Mouse (Mus musculus) embryo, embryonic 9.5 days (tissue): ENCODE measurements around the gene D630045J12Rik.

ENCODE experiments used
- DNase-seq: peaks from one replicate; pipeline ENCODE4 v3.0.0-alpha.2; 2017; ENCODE audit errors: extremely low spot score

D630045J12Rik gene

GRCm38 (mm10) chr6:38096961-38097370, 156.8 kb downstream of the D630045J12Rik start:
- no peak for DNase-seq

DNA sequence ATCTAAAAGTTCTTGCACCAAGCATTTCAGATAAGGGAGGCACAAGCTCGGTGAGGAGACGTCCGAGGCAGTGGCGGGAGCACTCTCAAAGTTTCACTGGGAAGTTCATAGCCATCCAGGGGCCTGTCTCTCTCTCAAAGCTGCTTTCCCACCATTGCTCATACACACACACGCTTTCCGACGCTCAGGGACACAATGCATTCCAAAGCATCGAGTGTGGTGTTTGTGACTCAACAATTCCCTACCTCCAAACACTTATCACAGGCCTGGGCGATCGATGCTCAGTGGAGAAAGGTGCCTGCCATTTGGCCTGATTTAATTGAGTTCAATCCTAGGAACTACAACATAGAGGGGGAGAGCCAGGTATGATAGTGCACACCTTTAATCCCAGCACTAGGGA, 159.1 kb downstream of the D630045J12Rik start:
- no peak for DNase-seq

GRCm38 (mm10) chr6:38092539-38092938, 161.3 kb downstream of the D630045J12Rik start:
- DNase-seq: no peak

DNA sequence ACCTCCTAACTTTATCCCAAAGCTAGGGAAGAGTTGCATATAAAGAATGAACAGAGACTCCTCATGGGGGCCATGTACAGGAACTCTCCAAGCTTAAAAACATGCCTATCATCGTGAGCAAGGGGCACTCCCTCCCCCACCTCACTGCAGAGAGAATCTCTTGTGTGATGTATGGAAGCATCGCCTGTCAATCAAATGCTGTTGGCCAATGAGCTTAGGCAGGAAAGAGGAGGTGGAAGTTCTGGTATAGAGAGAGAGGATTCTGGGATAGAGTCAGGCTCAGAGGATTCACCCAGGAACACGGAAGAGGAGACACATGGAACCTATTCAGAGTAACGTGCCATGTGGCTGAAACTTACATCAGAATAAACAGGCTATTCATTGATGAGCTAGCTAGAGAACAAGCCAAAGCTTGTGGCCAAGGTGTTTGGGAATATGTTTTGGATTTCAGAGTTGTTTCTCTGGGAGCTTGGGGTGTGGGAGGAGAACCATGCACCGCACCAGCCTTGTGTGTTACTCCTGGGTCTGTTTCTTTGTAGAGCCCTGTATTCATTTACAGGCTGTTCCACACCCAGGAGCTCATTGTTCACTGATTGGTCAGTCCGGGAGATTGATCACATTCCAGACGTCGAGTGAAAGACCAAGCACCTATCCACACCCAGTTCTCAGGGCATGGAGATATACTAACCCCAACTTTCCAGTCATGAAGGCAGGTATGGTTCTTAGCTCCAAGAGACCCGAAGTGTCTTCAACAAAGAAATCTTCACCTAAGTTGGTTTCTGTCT, 166.4 kb downstream of the D630045J12Rik start:
- no peak for DNase-seq

- DNase-seq: no peak
These were observed 170.6 kb downstream of the D630045J12Rik start for GRCm38 (mm10) chr6:38083204-38083603.

GRCm38 (mm10) chr6:38081727-38082341, 172.0 kb downstream of the D630045J12Rik start:
- no peak for DNase-seq

DNA sequence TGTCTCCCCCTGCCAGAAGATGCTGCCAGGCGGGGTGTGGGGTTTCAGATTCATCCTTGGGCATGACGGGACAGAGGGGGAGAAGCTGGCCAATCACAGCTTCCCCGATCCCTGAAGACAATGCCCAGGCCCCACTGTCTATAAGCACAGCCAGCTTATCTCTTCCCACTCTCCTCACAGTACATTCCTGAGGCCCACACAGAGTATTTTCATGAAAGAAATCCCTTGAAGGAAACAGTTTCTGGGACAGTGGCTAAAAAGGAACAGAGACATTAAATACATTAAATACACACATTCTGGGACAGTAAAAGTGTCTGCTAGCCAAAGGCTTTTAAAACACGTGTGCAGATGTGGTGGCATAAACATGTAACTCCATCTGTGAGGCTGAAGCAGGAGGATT, 173.4 kb downstream of the D630045J12Rik start:
- DNase-seq: no peak

DNA sequence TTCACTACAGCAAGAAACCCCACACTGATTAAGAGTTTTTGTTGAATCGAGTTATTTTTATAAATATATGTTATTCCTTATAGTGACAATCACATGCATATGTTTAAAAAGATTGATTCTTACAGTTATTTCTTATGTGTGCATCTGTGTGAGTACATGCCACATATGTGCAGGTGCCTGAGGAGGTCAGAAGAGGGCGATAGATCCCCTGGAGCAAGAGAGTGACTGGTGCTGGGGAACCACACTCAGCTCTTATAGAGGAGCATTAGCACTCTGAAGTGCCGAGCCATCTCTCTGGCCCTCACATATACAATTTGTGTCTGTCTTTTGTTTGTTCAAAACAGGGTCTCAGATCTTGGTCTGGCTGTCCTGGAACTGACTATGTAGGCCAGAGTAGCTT, 180.2 kb downstream of the D630045J12Rik start:
- no peak for DNase-seq
